Mouse (Mus musculus) ES-Bruce4 (cell line): ENCODE results near the gene Arhgap17.
A peak's percentile ranks its signal among the peaks of the same experiment; 100 is the strongest.

Source experiments
- CTCF ChIP-seq: IDR thresholded peaks from one replicate; pipeline ENCODE4 v1.8.1; 2011; ENCODE audit warnings: low read depth, low read length
- EP300 ChIP-seq: IDR thresholded peaks from 2 replicates; pipeline ENCODE4 v1.6.1; 2011; ENCODE audit warnings: low read depth, low read length; ENCODE audit not compliant: insufficient read depth
- POLR2A ChIP-seq: IDR thresholded peaks from one replicate; pipeline ENCODE4 v1.8.1; 2011; ENCODE audit warnings: low read length; ENCODE audit not compliant: insufficient read depth

DNA sequence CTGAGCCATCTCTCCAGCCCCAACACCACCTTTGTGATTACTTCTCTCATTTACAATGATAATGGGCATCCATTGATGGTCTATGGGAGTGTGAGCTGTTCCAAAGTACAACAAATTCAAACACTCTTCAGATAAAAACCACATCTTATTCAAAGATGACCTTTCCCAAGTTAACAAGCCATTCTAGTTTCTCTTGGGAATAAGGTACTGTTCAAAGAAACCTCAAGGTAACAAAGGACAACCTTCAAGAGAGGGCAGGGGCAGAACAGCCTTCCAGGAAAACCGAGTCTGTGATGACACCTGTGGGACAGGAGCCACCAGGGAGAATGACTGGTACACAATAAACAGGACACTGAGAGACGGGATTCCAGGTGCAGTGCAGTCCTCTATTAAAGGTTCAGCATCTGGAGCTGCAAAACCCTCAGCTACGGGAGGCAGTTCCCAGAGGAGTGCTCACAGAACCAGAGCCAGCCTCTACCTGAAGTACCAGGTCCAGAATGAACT lies 24.6 kb downstream of the Arhgap17 start:
- TF ChIP-seq EP300 (peak; percentile 80; the same call in 1 of the 2 replicates), POLR2A (no peak), CTCF (no peak)
